Comparison of ENCODE assay signal across 27 mouse cellular contexts in genomic region chr6:146551326-146551725, GRCm38 (mm10).
"Had no signal": no experiment of that assay in that cellular context is flagged by ENCODE, and none has a peak within 500 bp of the region (broad histone marks: within the 10 kb centered on the region; RNA-seq: fewer than 3 reads in every experiment).

No protein-coding gene starts in this region.

- H3K9ac ChIP-seq: embryonic facial prominence, embryonic 12.5 days; embryonic facial prominence, embryonic 13.5 days; embryonic facial prominence, embryonic 15.5 days; forebrain, embryonic 12.5 days; forebrain, embryonic 13.5 days; forebrain, embryonic 15.5 days; forebrain, postnatal 0 days had no signal

- DNase-seq: cerebellum, adult 18-20 months; cerebellum, adult 2 months; cerebellum, adult 8-10 months; cerebellum, adult 9-10 months; cerebellum, adult 9-11 months; cerebellum, postnatal 10 days; cerebellum, postnatal 14 days; cerebellum, postnatal 25 days; cerebellum, postnatal 36 days; embryo, embryonic 11 days; forebrain, postnatal 0 days; gastrocnemius, adult 2 months; gastrocnemius, postnatal 10 days; gastrocnemius, postnatal 14 days; gastrocnemius, postnatal 25 days; gastrocnemius, postnatal 36 days; heart, adult 18-20 months had no signal

- H3K27me3 ChIP-seq: embryonic facial prominence, embryonic 12.5 days; embryonic facial prominence, embryonic 13.5 days; embryonic facial prominence, embryonic 15.5 days; forebrain, embryonic 12.5 days; forebrain, embryonic 13.5 days; forebrain, embryonic 15.5 days had no signal

- ATAC-seq: forebrain, embryonic 13.5 days; forebrain, embryonic 14.5 days; forebrain, embryonic 15.5 days; forebrain, postnatal 0 days had no signal

- H3K9me3 ChIP-seq: embryonic facial prominence, embryonic 10.5 days; embryonic facial prominence, embryonic 12.5 days; embryonic facial prominence, embryonic 13.5 days; embryonic facial prominence, embryonic 15.5 days; forebrain, embryonic 10.5 days; forebrain, embryonic 12.5 days; forebrain, embryonic 13.5 days; forebrain, embryonic 15.5 days had no signal

- H3K4me1 ChIP-seq: embryonic facial prominence, embryonic 10.5 days; embryonic facial prominence, embryonic 12.5 days; embryonic facial prominence, embryonic 13.5 days; embryonic facial prominence, embryonic 15.5 days; forebrain, embryonic 10.5 days; forebrain, embryonic 12.5 days; forebrain, embryonic 13.5 days; forebrain, embryonic 15.5 days had no signal

- H3K4me3 ChIP-seq: embryonic facial prominence, embryonic 10.5 days; embryonic facial prominence, embryonic 12.5 days; embryonic facial prominence, embryonic 13.5 days; embryonic facial prominence, embryonic 15.5 days; erythroblast, embryonic 14.5 days; forebrain, embryonic 10.5 days; forebrain, embryonic 12.5 days; forebrain, embryonic 13.5 days; forebrain, embryonic 15.5 days; gastrocnemius, adult 2 months had no signal

- H3K27ac ChIP-seq: embryonic facial prominence, embryonic 10.5 days; embryonic facial prominence, embryonic 12.5 days; embryonic facial prominence, embryonic 13.5 days; embryonic facial prominence, embryonic 15.5 days; forebrain, embryonic 10.5 days; forebrain, embryonic 12.5 days; forebrain, embryonic 13.5 days; forebrain, embryonic 15.5 days; gastrocnemius, adult 2 months had no signal

- H3K4me2 ChIP-seq: embryonic facial prominence, embryonic 12.5 days; embryonic facial prominence, embryonic 13.5 days; embryonic facial prominence, embryonic 15.5 days; forebrain, embryonic 12.5 days; forebrain, embryonic 13.5 days; forebrain, embryonic 15.5 days had no signal
